Mouse (Mus musculus) thymus, postnatal 4 days (tissue): ENCODE results near the gene Tnk2.

Experiments used
- DNase-seq: peaks from one replicate; pipeline ENCODE4 v3.0.0; 2021

Gene Tnk2

GRCm38 (mm10) chr16:32723163-32723562 lies 79.5 kb downstream of the Tnk2 start:
- DNase-seq: no peak

GRCm38 (mm10) chr16:32723767-32724166 lies 80.1 kb downstream of the Tnk2 start:
- no peak for DNase-seq

GRCm38 (mm10) chr16:32724259-32724658 lies 80.6 kb downstream of the Tnk2 start:
- no peak for DNase-seq

- DNase-seq: no peak
Observed at GRCm38 (mm10) chr16:32726501-32726900, 82.8 kb downstream of the Tnk2 start.

GRCm38 (mm10) chr16:32728240-32728639 lies 84.6 kb downstream of the Tnk2 start:
- DNase-seq: no peak

GRCm38 (mm10) chr16:32728730-32729129 lies 85.1 kb downstream of the Tnk2 start:
- no peak for DNase-seq
